Mouse (Mus musculus): ENCODE measurements around the gene Lrp10.

DNA sequence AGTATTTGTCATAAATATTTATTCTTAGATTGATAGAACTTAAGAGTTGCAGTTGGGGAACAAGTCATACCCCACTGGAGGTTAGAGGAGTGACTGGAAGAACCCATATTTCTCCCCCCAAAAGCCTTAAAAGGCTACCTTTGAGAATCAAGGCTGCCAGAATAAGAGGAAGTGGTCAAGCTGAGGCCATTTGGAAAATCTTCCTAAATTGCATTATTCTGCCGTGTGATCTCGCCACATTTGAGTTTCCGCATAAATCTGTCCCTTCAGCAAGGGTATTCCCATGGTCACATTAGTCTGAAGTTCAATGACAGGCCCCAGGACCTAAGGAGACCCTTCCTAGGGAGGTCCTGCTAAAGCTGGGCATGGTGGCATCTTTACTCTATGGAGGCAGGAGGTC lies 21.4 kb upstream of the Lrp10 start:
- TF ChIP-seq CTCF (IDR thresholded peaks at IDR 0.05; ENCODE audit: low read depth) = no peak
- no peak for TF ChIP-seq EP300 (IDR thresholded peaks at IDR 0.05; ENCODE audit: low read depth)

All from liver, postnatal 0 days (tissue).